Mouse (Mus musculus) layer of hippocampus, postnatal 25 days (tissue): Measurements from ENCODE around the gene Sae1. TPM values are rescaled to one million over a fixed set of nuclear protein-coding genes. Genes with fewer than 3 reads are reported as not detected.

Experiments used
- DNase-seq, 2 experiments: peaks; one replicate each; pipeline ENCODE4 v3.0.0; 2022; ENCODE audit warnings: mixed read lengths in 2 of 2, low spot score in 1 of 2; ENCODE audit errors: extremely low spot score in 1 of 2
- total RNA-seq, 2 experiments: library from RNA; stranded (reverse); gene quantifications; 2 replicates each; pipeline ENCODE4 v1.2.3; 2021

Gene Sae1
- total RNA-seq, 2 experiments from 2014 or later = 90.9 to 105 TPM

GRCm38 (mm10) chr7:16364901-16365500 is 22.6 kb downstream of the Sae1 start:
- DNase-seq = no peak

DNA sequence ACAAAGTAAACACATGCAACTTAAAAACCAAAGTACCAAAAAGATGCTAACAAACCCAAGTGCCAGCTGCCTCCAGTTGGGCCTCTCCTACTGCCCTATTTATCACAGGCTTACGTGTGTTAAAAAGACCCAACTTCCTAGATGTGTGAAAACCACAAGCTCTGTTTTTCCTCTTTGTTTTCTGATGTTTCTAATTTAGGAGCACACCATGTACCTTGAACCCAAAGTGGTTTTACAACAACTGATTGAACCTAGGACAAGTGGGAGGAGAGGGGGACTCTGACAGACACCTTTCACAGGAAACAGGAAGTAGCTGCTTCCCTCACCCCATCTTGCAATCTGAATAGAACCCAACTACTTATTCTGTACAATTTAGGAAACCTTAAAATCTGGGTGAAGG is 23.3 kb downstream of the Sae1 start:
- DNase-seq = no peak

- DNase-seq = no peak
Observed at GRCm38 (mm10) chr7:16357602-16358001, 30.0 kb downstream of the Sae1 start.

DNA sequence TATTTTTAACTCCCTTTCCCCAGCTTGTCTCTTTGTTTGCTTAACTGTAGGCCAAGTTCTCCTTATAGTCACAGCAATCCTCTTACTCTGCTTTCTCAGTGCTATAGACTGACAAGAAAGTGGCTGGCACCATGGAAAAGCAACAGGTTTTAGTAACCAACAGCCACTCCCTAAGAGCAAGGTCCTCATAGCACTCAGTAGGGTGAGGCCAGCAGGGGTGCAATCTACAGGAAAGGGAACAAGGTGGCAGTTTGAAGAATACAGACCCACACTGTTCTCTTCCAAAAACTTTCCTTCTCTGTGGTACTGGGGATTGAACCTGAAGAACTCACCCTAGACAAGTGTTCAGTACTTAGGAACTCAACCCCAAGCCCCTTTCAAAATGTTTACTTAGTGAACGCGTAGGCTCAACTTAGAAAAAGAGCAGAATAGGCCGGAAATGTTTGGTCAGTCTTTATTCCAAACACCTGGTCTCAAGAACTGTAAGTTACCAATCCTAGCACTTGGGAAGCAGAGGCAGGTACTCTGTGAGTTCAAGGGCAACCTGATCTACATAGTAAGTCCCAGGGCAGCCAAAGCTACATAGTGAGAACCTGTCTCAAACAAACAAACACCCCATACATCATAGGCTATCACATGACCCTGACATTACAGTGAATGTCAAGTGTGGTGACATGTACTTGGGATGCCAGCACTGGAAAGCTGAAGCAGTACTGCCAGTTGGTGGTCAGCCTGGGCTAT is 31.6 kb downstream of the Sae1 start:
- no peak for DNase-seq

DNA sequence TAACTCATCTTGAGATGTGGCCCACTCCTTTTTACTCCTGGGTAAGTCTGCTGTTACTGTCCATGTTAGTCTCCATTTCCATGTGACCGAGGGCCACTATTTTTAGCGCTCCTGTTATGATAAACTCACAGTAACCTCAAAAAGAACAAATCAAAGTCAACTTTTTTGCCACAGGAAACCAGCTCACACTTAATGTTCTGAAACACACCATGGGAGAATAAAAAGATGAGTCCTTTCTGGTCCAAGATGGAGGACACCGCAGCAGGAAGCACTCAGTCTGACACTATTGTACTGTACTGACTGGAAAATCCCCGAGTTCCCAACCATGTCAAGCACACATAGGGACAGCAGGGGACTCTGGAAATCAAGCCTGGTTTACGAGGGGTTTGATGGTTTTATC is 37.6 kb downstream of the Sae1 start:
- no peak for DNase-seq

DNA sequence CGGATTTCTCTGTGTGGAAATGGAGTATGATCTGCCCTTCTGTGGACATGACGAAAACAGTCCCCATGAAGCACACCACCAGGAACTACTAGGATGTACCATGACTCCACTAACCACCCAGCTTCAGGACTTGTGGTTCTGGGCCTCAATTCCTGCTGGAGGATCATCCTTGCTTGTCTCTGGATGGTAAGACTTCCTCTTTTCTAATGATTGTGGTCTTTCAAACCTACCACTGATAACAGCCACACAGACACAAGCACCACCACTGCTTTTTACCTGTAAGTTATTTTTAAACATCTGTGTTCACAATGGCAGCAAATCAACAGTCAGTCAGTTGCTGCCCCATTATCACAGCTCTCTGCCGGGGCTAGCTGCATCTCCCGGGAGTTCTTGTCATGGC is 42.3 kb downstream of the Sae1 start:
- no peak for DNase-seq

DNA sequence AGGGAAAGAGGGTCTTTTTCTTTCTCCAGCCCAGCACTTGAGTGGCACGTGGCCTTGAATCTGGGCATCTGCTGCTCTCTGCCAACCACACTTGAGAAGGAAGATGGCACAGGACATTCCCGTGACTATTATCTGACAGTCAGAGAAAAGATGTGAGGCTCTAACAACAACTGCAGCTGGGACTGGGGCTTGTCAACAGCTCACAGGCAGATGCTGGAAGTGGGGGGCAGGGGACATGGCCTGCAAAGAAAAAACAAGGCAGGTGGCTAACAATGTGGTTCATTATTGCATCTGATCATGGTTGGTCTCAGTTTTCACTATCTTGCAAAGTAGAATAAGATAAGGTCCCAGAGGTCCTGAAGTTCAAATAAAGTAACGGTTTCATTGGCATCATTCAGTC is 43.0 kb downstream of the Sae1 start:
- no peak for DNase-seq

DNA sequence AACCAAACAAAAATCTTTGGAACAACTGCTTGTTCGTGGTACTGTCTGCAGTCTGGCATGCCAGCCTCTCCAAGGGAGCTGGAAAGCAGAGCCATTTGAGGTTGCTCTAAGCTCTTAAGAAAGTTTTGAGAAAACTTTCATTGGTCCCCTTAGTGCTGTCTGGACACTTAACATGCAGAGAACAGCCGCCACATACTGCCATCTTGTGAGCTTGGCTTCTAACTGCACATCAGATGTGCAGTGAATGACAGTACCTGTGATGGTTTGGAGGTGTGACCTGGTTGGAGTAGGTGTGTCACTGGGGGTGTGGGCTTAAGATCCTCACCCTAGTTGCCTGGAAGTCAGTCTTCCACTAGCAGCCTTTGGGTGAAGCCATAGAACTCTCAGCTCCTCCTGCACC is 49.9 kb downstream of the Sae1 start:
- no peak for DNase-seq

DNA sequence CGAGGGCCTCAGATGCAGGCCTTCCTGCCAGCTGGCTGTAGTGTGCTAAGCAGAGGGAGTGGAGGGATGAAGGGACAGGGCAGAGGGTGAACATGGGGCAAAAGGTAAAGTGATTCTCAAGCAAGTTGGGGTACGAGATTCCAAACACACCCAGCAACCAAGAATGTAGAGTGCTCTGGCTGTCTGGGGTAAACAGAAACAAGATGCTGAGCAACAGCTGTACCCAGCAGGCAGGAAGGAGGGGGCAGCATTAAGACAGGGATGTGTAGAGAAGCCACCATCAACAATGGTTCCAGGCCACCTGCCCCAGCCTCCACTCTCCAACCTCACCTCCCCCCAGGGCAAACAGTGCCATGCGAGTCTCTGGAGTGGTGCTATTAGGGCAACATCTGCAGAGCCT is 58.5 kb downstream of the Sae1 start:
- no peak for DNase-seq

GRCm38 (mm10) chr7:16326607-16326971 is 61.0 kb downstream of the Sae1 start:
- DNase-seq = no peak

- peak in 1 of 2 experiments; percentile 28 for DNase-seq
Observed at GRCm38 (mm10) chr7:16325920-16326606, 61.5 kb downstream of the Sae1 start.

DNA sequence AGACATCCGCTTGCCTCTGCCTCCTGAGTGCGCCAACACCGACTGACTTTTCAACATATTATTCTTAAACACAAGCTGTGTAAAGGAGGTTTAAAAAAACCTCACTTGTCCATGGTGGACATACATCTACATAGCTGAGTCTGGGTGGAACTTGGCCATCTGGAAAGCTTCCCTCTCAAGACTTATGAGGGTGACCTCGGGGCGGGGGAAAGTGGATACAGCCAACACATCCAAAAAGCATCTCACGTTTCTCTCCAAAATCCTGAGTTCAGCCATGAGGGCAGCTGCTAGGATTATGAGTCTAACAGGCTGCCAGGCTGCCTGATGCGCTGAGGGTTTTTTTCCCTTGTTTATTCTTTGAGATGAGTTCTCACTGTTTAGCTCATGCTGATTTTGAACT is 62.9 kb downstream of the Sae1 start:
- DNase-seq = no peak

DNA sequence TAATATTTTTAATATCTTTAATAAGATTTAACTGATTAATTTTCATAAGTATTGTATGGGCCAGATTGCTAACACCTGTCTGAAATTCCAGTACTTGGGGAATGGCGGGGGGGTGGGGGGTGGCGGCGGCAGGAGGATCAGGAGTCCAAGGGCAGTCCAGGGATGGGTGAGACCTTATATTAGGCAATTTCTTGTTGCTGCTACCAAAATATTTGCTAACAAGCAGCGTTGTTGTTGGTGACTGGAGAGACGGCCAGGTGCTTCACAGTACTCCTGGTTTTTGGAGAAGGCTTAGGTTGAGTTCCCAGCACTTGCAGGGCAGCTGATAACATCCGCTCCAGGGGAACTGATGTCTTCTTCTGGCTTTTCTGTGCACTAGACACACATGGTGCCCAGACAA is 67.1 kb downstream of the Sae1 start:
- no peak for DNase-seq

DNA sequence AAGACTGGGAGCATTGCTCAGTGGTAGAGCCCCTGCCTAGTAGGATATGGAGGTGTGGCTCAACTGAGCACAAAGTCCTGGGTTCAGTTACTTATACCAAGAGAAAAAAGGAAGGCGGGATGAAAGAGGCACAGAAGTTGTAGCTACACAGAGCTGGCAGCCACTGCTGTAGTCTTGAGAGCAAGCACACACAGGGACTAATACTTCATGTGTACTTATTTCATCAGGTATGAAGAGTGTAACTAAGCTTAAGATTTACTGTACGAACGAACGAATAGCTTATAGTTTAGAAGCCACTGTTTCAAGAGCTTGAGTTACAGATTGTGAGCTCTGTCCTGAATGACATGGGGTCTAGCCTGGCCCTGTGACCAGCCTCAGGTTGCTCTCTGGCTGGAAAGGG is 68.4 kb downstream of the Sae1 start:
- no peak for DNase-seq

- DNase-seq = no peak
Observed at GRCm38 (mm10) chr7:16317094-16317493, 70.5 kb downstream of the Sae1 start.

DNA sequence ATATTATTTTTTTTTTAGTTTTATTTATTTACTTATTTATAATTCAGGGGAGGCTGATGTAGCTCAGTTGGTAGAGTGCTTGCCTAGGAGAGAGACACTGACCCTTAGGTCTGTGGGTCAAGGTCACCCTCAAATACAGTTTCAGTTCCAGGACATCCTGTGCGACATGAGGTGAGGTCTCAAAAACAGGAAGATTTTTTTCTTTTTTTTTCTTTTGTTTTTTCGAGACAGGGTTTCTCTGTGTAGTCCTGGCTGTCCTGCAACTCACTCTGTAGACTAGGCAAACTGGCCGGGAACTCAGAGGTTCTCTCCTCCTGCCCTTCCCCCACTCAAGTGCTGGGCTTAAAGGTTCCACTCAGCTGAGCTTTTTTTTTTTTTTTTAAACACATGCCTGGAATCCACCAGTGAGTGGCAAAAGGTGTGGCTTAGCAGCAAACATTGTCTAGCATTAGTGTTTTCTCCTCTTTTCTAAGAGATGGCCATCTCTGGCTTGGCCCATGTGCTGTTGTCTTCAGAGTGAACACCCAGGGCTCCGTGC is 72.3 kb downstream of the Sae1 start:
- DNase-seq = no peak

DNA sequence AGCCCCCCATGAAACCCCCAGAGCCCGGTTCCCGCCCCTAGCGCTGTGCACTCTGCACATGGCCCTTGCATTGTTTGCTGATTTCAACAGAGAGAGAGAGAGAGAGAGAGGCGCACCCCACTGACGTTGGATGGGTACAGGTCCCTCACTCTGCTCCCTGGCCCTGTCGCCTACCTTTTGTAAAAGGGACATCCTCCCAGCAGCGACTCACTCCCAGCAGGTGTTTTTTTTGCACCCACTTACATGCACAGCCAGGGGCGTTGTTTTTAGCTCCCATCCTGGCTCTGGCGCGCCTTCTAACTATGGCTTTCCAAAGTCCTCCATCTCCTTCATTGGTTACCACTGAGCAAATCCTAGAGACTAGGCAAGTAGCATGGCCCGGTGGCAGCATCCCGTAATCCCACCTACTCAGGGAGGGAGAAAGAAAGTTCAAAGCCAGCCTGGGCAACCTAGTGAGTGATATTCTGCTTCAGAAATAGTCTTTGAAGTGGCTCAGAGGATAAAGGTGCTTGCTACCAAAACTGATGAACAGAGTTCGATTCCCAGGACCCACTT is 73.3 kb downstream of the Sae1 start:
- DNase-seq = no peak

DNA sequence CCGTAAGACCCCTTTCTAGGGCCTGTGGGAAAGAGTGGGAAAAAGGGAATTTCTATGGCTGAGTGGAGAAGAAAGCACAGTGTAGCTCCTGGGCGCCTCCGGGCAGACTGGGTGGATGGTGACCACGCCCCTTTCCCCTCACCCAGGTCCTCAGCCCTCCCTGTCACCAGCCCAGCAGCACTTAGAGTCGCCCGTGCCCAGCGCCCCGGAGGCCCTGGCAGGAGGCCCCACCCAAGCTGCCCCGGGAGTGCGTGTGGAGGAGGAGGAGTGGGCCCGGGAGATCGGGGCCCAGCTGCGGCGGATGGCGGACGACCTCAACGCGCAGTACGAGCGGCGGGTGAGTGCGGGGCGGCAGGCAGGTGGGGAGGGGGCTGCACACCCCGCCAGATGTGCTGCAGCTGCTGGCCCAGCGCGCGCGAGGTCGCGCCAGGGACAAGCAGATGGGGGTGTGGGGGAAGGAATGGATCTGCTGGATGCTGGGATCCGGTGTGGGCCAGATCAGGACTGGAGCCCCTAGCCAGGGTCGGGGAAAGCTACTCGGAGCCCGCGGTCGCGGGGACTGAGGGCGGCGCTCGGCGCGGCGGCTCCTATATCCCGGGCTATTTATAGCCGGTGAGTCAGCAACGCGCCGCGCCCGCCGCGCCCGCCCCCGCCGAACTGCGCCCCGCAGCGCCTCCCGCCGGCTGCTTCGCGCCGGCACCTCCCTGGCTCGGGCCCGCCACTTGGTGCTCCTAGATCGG is 74.0 kb downstream of the Sae1 start:
- peak; percentile 64 to 67 for DNase-seq

GRCm38 (mm10) chr7:16312672-16313311 is 74.8 kb downstream of the Sae1 start:
- DNase-seq = no peak

GRCm38 (mm10) chr7:16312011-16312671 is 75.5 kb downstream of the Sae1 start:
- DNase-seq = no peak
